Mouse (Mus musculus): ENCODE measurements around the gene Zyx. TPM values are rescaled to one million over a fixed set of nuclear protein-coding genes. Genes with fewer than 3 reads are reported as not detected.

The Zyx gene
- polyA plus RNA-seq, 1 experiment from 2014 or later, result 37.1 TPM

DNA sequence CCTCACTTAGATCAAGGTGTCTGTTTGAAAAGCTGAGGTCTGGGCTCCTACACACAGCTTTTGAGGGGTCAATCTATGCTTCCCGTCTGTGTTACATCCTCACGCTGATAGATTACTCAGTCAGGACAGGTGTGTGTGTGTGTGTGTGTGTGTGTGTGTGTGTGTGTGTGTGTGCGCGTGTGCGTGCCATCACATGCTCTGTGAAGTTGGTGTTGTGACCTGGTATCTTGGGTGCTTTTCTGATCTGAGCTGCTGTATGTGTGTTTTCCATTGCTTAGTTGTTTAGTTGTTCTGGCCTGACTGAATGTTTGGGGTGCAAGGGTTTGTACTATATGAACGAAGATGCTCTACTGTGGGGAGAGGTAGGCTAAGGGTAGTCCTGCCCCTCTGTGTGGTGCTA lies 5.9 kb downstream of the Zyx start:
- Histone ChIP-seq H3K36me3 (ENCODE audit: control insufficient read depth, insufficient read depth) (peaks cover 12% of the 10 kb centered on the region; the same call in 1 of the 2 replicates), H3K4me3 (replicated peaks; ENCODE audit: low read length) (no peak overlapping the region), H3K4me2 (ENCODE audit: low read length) (no peak overlapping the region), H3K27me3 (replicated peaks; ENCODE audit: control insufficient read depth, insufficient read depth, low read length) (no peaks in the 10 kb centered on the region), H3K9me3 (ENCODE audit: control insufficient read depth, low read length) (no peaks in the 10 kb centered on the region), H3K27ac (ENCODE audit: low read length) (no peak overlapping the region), H3K4me1 (replicated peaks; ENCODE audit: control insufficient read depth, insufficient read depth, low read length) (peaks cover 18% of the 10 kb centered on the region), H3K9ac (replicated peaks; ENCODE audit: low read depth, low read length) (no peak overlapping the region)
- 95% methylated on average over 6 of the region's 6 CpGs for WGBS
- ATAC-seq, result no peak

DNA sequence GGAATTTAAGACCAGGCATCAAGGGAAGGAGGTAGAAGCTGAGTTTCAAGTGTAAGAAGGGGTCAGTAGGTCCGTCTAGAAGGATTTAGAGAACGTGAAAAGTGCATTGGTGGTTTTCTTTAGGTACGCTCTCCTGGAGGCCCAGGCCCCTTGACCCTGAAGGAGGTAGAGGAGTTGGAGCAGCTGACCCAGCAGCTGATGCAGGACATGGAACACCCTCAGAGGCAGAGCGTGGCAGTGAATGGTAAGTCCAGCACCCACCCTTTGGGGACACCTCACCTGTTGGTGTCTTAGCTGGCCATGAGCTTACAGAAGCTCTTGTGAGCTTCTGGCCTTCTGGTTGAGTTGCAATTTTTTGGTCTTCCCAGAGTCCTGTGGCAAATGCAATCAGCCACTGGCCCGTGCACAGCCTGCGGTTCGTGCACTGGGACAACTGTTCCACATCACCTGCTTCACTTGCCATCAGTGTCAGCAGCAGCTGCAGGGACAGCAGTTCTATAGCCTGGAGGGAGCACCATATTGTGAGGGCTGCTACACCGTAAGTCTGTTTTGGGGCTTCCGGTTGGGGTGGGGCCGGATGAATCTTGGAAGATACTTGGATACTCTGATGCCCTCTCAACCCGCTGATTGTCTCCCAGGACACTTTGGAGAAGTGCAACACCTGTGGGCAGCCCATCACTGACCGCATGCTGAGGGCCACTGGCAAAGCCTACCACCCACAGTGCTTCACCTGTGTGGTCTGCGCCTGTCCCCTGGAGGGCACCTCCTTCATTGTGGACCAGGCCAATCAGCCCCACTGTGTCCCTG lies 6.6 kb downstream of the Zyx start:
- Histone ChIP-seq H3K4me3 (replicated peaks; ENCODE audit: low read length) (no peak overlapping the region), H3K9me3 (ENCODE audit: control insufficient read depth, low read length) (no peaks in the 10 kb centered on the region), H3K36me3 (ENCODE audit: control insufficient read depth, insufficient read depth) (peaks cover 12% of the 10 kb centered on the region; the same call in 1 of the 2 replicates), H3K4me2 (ENCODE audit: low read length) (no peak overlapping the region), H3K27ac (ENCODE audit: low read length) (no peak overlapping the region), H3K27me3 (replicated peaks; ENCODE audit: control insufficient read depth, insufficient read depth, low read length) (no peaks in the 10 kb centered on the region), H3K4me1 (replicated peaks; ENCODE audit: control insufficient read depth, insufficient read depth, low read length) (peaks cover 13% of the 10 kb centered on the region), H3K9ac (replicated peaks; ENCODE audit: low read depth, low read length) (no peak overlapping the region)
- ATAC-seq, result no peak
- WGBS, result 95% methylated on average over 13 of the region's 13 CpGs

DNA sequence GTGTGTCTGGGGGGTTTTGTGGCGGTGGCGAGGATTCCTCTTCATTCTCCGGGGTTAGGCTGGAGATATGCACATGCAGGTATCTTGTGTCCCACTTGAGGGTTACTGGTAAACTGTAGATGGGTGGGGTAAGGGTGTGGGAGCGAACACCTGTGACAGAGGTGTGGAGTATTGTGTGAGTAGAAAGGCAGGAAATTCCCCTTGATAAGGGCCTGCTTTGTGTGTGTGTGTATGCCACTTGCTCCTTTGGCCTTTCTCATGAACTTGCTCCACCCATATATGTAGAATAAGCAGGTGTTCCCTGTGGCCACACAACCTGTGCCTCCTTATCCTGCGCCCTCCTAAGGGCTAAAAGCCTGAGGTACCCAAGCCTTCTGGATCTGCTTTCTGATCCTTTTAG lies 7.5 kb downstream of the Zyx start:
- 96% methylated on average over 5 of the region's 5 CpGs for WGBS

DNA sequence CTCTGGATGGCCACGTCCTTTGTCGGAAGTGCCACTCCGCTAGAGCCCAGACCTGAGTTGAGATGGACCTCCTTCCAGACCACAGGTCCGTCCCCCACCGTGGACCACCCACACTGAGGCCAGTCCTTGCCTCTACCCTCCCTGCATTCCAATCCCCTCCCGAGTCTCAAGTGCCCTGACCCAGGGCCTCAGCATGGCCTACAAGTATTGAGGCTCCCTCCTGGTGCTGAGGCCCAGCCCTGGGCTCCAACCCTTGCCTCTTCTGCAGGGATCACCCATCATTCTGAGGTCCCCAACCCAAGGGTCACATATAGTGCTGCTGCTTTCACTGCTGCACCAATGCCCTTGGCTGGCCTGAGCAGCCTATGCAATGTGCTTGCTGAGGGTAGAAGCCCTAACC lies 8.5 kb downstream of the Zyx start:
- no peaks in the 10 kb centered on the region for H3K9me3 ChIP-seq (ENCODE audit: control insufficient read depth, low read length)
- no peak overlapping the region for H3K4me2 ChIP-seq (ENCODE audit: low read length)
- H3K27me3 ChIP-seq (replicated peaks; ENCODE audit: control insufficient read depth, insufficient read depth, low read length), result no peaks in the 10 kb centered on the region
- peaks cover 6% of the 10 kb centered on the region for H3K4me1 ChIP-seq (replicated peaks; ENCODE audit: control insufficient read depth, insufficient read depth, low read length)
- no peak for ATAC-seq
- H3K9ac ChIP-seq (replicated peaks; ENCODE audit: low read depth, low read length), result no peak overlapping the region
- WGBS, result 68% methylated on average over 6 of the region's 6 CpGs
- no peak overlapping the region for H3K27ac ChIP-seq (ENCODE audit: low read length)
- peaks cover 12% of the 10 kb centered on the region; the same call in 1 of the 2 replicates for H3K36me3 ChIP-seq (ENCODE audit: control insufficient read depth, insufficient read depth)
- H3K4me3 ChIP-seq (replicated peaks; ENCODE audit: low read length), result no peak overlapping the region

More for the DNA sequence above, 7.5 kb downstream of the Zyx start:
- Histone ChIP-seq H3K27me3 (replicated peaks; ENCODE audit: control insufficient read depth, insufficient read depth, low read length) (no peaks in the 10 kb centered on the region), H3K27ac (ENCODE audit: low read length) (no peak overlapping the region), H3K4me1 (replicated peaks; ENCODE audit: control insufficient read depth, insufficient read depth, low read length) (peaks cover 6% of the 10 kb centered on the region), H3K36me3 (ENCODE audit: control insufficient read depth, insufficient read depth) (peaks cover 12% of the 10 kb centered on the region; the same call in 1 of the 2 replicates), H3K4me3 (replicated peaks; ENCODE audit: low read length) (no peak overlapping the region), H3K9me3 (ENCODE audit: control insufficient read depth, low read length) (no peaks in the 10 kb centered on the region), H3K4me2 (ENCODE audit: low read length) (no peak overlapping the region), H3K9ac (replicated peaks; ENCODE audit: low read depth, low read length) (no peak overlapping the region)
- ATAC-seq, result no peak

DNA sequence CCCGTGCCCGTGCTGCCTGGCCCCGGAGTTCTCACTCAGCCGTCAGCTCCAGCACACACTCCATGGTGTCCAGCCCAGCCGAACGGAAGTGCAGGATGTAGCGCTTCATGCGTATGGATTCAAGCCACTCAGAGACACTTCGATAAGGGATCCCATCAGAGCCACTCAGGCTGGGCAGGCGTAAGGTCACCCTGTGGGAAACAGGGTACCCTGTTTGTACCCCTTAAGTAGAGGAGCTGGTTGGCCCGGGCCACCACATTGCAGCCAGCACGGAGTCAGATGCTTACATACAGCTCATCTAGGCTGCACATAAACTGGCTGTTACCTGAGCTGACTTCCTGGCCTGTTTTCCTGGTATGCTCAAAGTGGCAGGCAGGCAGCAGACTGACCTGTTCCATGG lies 9.5 kb downstream of the Zyx start:
- Histone ChIP-seq H3K4me3 (replicated peaks; ENCODE audit: low read length) (no peak overlapping the region), H3K36me3 (ENCODE audit: control insufficient read depth, insufficient read depth) (peaks cover 12% of the 10 kb centered on the region; the same call in 1 of the 2 replicates), H3K9ac (replicated peaks; ENCODE audit: low read depth, low read length) (no peak overlapping the region), H3K4me1 (replicated peaks; ENCODE audit: control insufficient read depth, insufficient read depth, low read length) (peaks cover 6% of the 10 kb centered on the region), H3K27me3 (replicated peaks; ENCODE audit: control insufficient read depth, insufficient read depth, low read length) (no peaks in the 10 kb centered on the region), H3K27ac (ENCODE audit: low read length) (no peak overlapping the region), H3K4me2 (ENCODE audit: low read length) (no peak overlapping the region), H3K9me3 (ENCODE audit: control insufficient read depth, low read length) (no peaks in the 10 kb centered on the region)
- 93% methylated on average over 12 of the region's 12 CpGs for WGBS
- no peak for ATAC-seq

DNA sequence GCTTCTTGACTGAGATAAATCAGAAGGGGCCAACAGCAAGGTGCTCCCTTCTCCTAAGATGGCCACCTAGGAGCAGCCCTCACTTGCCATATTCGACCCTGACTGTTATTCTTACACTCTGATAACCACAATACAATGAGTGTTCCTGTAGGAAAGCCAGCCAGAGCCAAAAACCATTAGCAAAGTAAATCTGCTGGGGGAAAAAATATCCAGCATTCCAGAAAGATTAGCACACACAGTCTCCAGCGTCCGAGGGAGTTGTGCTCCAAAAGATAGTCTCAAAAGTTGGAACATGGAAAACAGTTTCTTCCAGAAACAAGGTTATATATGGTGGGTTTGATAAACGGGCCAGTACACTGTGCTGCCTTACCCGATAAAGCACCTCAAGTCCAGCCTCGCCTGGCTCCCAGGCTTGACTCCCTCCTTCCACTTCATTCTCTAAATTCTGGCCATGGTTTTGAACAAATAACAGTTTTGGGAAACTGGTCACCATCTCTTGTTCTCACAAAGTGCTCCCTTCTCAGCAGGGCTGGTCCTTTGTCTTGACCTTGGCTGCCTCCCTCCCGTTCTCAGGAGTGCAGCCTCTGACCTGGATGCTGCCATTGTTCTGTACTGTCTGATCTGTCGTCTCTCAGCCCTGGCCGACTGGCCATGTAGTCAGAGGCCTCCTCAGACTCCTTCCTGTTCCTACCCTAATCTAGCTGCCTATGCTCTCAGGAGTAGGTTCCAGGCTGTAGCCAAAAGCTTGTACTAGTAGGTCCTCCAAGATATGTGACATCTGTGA lies 10.1 kb downstream of the Zyx start:
- no peaks in the 10 kb centered on the region for H3K9me3 ChIP-seq (ENCODE audit: control insufficient read depth, low read length)
- H3K36me3 ChIP-seq (ENCODE audit: control insufficient read depth, insufficient read depth), result peaks cover 12% of the 10 kb centered on the region; the same call in 1 of the 2 replicates
- H3K27me3 ChIP-seq (replicated peaks; ENCODE audit: control insufficient read depth, insufficient read depth, low read length), result no peaks in the 10 kb centered on the region
- no peak overlapping the region for H3K4me3 ChIP-seq (replicated peaks; ENCODE audit: low read length)
- 80% methylated on average over 9 of the region's 9 CpGs for WGBS
- no peak overlapping the region for H3K9ac ChIP-seq (replicated peaks; ENCODE audit: low read depth, low read length)
- no peak overlapping the region for H3K27ac ChIP-seq (ENCODE audit: low read length)
- no peaks in the 10 kb centered on the region for H3K4me1 ChIP-seq (replicated peaks; ENCODE audit: control insufficient read depth, insufficient read depth, low read length)
- no peak for ATAC-seq
- no peak overlapping the region for H3K4me2 ChIP-seq (ENCODE audit: low read length)

DNA sequence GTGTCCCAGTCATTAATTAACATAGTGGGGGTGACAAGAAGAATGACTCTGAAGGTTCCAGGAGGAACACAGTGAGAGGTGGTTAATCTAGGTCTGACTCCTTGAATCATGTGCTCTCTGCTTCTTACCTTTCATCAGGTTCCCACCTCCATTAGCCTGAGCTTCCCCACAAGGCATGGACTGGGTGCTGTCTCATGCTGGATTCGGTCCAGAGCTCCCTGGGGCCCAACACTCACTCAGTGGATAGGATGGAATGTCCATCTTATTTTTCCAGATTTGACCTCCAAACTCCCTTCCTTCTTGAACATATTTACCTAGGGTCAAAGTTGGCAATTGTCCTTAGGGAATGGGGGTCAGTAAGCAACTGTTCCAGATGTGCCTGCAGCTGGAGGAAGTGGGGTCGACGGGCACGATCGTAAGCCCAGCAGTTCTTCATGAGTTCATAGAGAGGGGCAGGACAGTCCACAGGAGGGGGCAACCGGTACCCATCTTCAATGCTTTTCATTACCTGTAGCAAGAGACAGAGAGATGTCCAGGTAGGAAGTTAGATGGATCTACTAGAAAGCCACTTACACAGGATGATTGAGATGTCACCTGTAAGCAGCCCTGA lies 10.9 kb downstream of the Zyx start:
- Histone ChIP-seq H3K27me3 (replicated peaks; ENCODE audit: control insufficient read depth, insufficient read depth, low read length) (no peaks in the 10 kb centered on the region), H3K9ac (replicated peaks; ENCODE audit: low read depth, low read length) (no peak overlapping the region), H3K27ac (ENCODE audit: low read length) (no peak overlapping the region), H3K4me1 (replicated peaks; ENCODE audit: control insufficient read depth, insufficient read depth, low read length) (no peaks in the 10 kb centered on the region), H3K4me2 (ENCODE audit: low read length) (no peak overlapping the region), H3K4me3 (replicated peaks; ENCODE audit: low read length) (no peak overlapping the region), H3K9me3 (ENCODE audit: control insufficient read depth, low read length) (no peaks in the 10 kb centered on the region), H3K36me3 (ENCODE audit: control insufficient read depth, insufficient read depth) (peaks cover 12% of the 10 kb centered on the region; the same call in 1 of the 2 replicates)
- 98% methylated on average over 6 of the region's 6 CpGs for WGBS
- no peak for ATAC-seq

DNA sequence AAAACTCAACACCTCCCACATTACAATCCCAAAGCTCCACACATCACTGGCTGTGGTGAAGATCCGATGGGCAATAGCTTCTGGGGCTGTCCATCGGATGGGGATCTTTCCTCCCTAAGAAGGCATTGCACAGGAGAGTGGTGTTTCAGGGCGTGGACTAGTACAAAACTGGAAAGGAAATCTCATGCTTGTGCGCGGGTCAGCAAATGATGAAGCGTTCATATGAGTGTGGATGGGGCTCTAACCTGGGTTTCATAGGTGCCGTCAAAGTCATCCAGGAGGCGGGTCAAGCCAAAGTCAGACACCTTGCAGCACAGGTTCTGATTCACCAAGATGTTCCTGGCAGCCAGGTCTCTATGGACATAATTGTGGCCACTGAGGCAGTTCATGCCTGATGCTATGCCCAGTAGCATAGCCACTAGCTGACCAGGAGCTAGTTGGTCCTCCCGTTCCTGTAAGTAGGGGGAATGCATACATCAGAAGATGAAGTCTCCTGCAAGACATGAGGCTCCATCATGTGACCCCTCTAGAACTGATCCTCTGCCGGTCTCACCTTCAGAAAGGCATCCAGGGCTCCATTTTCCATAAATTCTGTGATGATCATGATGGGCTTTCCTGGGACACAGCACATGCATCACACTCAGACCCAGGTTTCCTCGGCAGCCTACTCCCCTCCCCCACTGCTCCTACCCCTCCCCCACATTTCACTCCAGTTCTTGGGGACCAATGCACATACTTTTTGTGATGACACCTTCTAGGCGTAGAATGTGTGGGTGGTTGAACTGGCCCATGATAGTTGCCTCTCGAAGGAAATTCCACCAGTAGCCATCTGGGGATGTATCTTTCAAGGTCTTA lies 11.8 kb downstream of the Zyx start:
- Histone ChIP-seq H3K4me2 (ENCODE audit: low read length) (no peak overlapping the region), H3K27ac (ENCODE audit: low read length) (no peak overlapping the region), H3K9ac (replicated peaks; ENCODE audit: low read depth, low read length) (no peak overlapping the region), H3K36me3 (ENCODE audit: control insufficient read depth, insufficient read depth) (peaks cover 7% of the 10 kb centered on the region; the same call in 1 of the 2 replicates), H3K9me3 (ENCODE audit: control insufficient read depth, low read length) (no peaks in the 10 kb centered on the region), H3K27me3 (replicated peaks; ENCODE audit: control insufficient read depth, insufficient read depth, low read length) (no peaks in the 10 kb centered on the region), H3K4me3 (replicated peaks; ENCODE audit: low read length) (no peak overlapping the region), H3K4me1 (replicated peaks; ENCODE audit: control insufficient read depth, insufficient read depth, low read length) (no peaks in the 10 kb centered on the region)
- 93% methylated on average over 13 of the region's 13 CpGs for WGBS
- ATAC-seq, result no peak
